Mouse (Mus musculus) layer of hippocampus, adult 11-12 months (tissue): ENCODE results near the gene Uhrf1.

ENCODE experiments used
- DNase-seq: peaks from one replicate; pipeline ENCODE4 v3.0.0; 2022; ENCODE audit warnings: low spot score

The Uhrf1 gene

DNA sequence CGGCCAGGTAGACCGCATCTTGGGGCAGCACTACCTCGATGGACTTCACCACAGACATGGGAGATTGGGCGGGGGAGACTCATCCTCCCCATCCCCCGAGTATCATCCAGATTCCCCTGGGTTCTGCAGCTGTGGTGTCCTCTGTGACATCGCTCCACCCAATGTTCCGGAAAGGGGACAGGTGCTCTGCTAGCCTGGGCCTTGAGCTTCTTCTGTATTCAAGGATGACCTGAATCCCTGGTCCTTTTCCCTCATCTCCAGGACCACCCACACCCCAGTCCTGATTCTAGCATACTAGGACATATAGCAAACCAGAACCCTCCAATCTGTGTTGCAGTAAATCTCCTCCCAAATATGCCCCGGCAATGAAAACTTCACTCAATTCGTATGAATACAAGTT lies 2.9 kb upstream of the Uhrf1 start, which contains the start of gene Arrdc5:
TSS of gene Arrdc5 (minus strand) at position 101 of the 400 bp plus-strand sequence.
- no peak for DNase-seq

DNA sequence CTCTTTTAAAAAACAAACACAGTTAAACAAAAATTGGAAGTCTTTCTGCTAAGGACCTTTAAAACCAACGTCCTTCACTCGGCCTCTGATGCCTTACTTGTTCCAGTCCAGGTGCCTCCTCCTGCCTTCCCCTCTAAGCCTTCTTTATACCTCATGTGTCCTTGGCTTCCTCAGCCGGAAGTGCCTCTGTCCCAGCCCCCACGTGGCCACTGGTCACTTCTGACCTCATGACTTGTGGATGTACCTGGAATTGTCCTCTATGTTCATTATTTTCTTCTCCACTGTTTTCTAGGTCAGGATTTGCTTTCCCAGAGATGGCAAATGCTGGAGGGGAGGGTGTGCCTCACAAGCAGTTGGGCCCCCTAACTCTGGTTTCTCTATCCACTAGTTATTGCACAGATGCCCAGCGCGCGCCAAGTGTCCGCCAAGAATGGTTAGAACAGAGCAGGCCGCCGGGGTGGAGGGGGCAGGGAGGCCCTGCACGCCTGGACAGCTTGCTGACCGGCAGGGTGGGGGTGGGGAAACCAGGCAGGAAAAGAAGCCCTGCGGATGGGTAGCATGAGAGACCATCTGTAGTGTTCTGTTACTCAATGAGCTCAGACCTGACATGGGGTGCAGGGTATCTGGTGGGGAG lies 641 bp upstream of the Uhrf1 start:
- no peak for DNase-seq

DNA sequence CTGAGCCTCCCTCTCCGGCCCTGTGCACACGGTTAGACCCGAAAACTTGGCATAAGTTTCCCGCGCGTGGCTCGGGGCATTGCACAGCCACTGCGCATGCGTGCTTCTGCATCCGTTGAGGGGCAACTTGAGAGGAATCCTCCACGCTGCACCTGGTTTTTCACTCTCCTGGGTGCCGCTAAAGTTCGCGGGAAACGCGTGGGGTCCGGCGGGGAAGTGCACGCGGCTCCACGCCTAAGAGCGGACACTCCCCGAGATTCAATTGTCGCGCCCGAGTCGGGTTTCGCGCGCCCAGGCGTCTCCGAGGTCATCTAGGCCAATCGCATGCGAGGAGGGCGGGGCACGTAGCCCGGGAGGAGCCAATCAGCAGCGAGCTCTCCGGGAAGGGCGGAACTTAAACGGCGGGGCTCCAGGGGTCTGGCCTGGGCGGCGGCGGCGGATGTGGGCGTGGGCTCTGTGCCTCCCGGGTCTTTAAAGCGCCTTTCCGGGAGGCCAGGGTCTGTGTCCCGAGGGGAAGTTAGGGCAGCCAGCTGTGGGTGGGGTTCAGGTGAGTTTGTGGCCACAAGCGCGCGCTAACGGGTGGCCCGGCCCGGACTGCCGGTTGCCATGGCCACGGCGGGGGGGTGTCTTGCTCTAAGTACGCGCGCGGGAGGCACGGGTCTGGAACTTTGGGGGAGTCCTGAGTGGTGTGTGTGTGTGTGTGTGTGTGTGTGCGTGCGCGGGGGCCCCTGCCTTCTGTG lies 896 bp downstream of the Uhrf1 start:
- DNase-seq = peak; percentile 95

DNA sequence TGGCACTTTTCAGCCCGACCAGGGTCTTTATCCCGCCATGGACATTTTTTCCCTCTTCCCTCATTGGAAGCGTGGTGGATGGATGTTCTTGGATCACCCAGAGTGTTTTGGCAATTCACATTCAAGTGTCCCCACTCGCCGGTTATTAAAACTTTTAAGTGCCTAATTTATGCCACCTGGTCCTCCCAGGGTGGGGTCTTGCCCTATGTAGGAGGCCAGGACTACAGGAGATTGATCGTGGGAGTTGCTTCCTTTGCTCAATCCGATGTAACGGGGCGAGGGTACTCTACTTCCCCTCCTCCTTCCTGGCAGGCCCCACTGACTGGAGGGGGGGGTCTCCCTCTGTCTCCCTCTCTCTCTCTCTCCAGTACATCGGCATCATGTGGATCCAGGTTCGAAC lies 1.6 kb downstream of the Uhrf1 start:
- no peak for DNase-seq

DNA sequence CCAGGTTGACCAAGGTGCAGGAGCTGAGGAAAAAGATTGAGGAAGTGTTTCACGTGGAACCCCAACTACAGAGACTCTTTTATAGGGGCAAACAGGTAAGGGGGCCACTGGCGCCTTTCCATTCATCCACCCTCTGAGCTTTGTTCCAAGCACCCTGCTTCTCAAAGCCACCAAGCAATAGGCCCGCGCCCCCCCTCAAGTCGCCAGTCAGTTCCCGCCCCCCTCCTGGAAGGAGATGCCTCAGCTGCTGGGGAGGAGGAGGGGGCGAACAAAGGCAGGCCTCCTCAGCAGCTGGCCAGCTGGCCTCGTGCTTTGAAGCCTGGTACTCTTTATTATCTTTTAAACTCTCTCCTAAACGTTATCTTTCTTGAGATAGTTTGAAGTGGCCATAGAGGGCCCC lies 2.0 kb downstream of the Uhrf1 start:
- no peak for DNase-seq

DNA sequence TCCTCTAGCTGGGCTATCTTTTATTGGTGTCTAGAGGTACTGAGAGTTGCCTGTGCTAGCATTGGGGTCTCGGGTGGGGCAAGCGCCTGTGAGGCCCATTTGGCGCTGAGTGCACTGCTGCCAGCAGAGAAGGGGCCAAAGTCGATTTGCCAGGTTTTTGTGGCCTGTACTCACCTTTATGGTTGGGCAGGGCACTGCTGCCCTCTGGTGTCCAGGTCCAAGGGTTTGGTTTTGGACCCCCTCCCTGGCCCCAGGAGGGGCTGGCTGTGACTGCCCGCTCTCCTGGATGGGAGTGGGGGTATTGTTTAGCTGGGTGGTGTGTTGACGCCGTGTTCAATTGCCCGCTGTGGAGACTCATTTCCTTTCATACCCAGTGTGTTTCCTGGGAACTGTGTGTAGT lies 2.7 kb downstream of the Uhrf1 start:
- no peak for DNase-seq

DNA sequence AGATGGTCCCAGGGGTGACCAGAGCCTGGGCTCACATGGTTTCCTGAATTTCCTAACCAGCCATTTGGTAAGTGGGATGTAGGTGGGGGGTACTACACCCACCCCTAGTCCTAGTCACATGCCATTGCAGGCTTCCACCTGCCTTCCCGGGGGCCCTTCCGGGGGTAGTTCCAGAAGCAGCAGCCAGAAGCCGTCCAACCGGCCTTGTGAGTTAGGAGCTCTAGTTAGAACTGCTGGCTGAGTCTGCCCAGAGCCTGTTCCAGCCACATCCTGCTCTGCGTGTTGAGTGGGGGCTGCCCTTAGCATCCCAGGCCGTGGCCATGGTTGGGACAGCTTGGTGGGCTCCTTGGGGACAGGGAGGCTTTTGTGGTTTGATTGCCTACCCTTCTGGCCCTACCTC lies 5.0 kb downstream of the Uhrf1 start:
- DNase-seq = no peak

DNA sequence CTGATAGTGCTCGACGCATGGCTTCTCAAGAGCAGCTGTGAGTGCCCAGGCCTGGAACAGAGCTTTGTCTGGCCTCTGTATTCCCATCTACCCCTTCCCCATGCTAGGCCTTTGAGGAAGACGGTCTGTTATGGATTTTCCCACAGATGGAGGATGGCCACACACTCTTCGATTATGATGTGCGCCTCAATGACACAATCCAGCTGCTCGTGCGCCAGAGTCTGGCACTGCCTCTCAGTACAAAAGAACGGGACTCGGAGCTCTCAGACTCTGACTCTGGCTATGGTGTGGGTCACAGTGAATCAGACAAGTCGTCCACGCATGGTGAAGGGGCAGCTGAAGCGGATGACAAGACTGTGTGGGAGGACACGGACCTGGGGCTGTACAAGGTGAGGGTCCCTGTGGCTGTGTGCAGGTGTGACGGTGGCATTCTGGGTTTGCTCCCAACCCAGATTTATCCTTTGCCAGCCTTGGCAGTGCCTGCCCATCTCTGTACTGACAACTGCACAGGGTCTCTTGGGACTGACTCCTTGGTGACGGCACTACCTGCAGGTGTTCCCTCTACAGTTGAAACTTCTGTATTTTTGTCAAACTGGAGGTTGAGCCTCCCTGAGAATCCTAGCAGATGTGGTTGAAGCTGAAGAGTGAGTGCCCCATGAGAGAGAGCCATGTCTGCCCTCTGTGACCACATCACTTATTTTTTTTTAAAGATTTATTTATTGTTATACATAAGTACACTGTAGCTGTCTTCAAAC lies 6.2 kb downstream of the Uhrf1 start:
- DNase-seq = no peak

DNA sequence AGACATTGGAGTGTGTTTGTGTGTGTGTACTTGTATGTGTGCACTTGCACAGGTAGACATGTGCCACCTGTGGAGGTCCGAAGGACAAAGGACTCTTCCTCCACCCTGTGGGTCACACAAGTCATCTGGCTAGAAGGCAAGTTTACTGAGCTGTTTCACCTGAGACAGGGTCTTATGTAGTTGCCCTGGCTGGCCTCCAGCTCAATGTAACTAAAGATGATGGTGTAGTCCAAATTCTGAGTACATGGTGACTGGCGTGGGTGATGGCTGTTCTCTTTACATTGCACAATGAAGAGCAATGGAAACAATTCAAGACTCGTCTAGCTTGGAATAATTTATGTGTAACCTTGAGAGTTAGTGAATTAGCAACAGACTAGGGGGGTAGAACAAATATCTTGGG lies 21.3 kb downstream of the Uhrf1 start:
- DNase-seq = no peak

DNA sequence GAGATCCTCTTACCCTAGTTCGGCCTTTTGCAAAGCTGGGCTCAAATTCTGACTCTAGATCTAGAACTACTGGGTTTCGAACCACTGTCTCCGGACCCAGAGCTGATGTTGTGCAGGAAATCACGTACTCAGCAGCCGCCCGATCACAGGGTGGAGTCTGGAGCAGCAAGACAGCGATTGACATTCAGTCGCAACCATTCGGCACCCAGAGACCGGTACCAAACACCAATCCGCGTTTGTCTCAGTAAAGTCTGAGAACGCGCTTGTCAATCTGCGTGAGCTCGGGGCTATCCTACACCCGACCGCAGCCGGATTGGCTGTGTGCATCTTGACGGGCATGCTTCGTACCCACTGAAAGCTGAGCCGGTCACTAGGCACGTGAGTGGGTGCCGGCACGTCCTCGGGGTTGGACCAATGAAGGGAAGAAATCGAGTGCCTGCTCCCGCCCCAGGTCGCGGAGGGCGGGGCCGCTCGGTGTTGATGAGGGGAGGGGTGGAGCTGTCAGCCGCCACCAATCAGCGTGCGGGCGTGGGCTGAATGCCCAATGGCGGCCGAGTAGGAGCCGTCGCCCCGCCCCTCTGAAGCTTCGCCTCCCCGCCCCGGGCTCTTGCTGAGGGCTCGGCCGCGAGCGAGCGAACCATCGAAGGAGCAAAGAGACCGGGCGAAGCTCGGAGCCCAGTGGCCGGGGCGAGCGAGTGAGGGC lies 22.5 kb downstream of the Uhrf1 start, which contains the start of gene Kdm4b:
TSS of gene Kdm4b (plus strand) at position 613 of the 703 bp plus-strand sequence.
- DNase-seq = peak; percentile 99

DNA sequence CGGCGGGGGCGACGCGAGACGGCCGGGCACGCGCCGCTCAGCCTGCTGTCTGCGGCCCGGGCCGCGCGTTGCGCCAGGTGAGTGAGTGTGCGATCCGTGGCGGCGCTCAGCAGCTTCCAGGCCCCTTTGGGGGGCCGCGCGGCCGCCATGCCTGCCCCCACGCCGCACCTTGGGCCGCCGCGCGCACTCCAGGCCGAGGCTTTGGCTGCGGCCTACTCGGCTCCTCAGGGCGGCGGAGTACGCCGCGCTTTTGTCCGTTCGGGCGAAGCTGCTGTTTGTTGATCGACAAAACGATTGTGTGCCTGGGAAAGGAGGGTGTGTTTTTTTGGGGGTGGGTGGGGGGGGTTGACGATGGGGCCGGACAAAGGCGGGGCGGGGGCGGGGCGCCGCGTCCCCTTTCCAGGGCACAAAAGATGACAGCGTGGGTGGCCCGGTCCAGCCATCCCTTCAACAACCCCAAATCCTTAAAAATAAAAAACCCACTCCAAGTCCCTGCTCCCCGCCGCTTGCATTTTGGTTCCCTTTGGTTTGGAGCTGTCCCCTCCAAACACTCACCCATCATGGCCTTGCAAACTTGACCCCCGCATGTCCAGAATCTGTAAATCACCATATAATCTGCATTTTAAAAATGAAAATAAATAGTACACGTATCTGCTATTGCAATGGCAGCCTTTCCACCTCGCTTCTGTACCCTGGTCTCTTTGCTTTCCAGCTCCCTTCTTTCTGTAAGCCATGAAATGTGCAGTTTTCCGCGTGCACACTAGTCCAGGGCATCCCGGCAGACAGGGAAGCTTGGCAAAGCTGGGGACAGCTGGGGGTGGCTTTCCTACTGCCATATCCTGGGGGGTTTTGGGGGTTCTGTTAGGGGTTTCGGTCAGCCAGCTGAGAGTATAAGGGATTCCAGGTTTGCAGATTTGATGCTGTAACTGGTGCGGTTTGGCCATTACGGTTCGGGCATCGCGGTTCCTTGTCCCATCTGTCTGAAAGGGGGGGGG lies 23.3 kb downstream of the Uhrf1 start:
- no peak for DNase-seq

DNA sequence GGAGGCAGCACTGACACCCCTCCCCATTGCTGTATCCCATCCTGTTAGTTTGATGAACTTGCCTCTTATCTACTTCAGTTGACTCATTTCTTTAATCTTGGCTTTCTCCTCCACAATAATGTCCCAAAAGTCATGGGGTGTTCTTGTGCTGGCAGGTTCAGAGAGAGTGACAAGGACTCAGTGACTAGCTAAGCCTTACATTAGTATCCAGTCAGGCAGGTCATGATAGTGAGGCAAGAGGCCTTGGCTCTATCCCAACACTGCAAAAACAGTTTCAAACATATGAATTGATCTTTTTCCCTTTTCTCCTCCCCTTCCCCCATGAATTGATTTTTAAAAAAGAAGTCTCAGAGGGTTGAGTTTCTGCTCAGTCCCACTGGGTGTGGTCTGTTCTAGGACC lies 26.1 kb downstream of the Uhrf1 start:
- no peak for DNase-seq

DNA sequence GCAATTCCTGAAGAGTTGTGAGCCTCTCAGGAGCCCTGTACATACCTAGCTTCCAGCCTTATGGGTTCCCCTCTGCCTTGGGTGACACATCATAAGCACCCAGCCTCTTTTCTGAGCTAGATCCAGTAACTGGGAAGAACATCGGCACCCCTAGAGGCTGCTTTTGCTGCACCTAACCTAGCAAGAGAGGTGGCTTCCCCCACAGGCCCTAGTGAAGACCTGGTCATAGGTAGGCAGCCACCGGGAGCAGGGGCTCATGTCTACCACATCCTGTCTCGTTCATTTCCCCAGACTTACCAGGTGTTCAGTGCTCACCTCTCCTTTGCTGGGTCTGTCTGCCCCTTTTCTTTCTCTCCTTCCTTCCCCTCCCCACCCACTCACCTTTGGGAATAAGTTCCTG lies 27.2 kb downstream of the Uhrf1 start:
- DNase-seq = no peak

DNA sequence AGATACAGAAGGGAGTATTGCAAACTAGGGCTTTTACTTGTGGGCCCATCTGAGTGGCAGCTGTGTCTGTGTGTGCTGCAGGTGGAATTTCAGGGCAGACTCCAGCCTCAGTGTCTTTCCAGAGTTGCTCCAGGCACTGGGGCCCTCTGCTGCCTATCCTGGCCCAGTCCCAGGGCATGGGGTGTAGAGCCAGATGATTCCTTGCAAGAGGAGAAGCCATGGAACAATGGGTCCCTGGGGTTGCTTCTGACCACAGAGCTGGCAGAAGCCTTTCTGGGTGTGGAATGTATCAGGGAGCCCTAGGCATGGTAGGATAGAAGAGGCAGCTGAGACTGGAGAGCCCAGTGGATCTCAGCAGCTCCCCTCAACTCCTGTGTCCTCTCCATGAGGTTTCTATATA lies 28.1 kb downstream of the Uhrf1 start:
- no peak for DNase-seq

DNA sequence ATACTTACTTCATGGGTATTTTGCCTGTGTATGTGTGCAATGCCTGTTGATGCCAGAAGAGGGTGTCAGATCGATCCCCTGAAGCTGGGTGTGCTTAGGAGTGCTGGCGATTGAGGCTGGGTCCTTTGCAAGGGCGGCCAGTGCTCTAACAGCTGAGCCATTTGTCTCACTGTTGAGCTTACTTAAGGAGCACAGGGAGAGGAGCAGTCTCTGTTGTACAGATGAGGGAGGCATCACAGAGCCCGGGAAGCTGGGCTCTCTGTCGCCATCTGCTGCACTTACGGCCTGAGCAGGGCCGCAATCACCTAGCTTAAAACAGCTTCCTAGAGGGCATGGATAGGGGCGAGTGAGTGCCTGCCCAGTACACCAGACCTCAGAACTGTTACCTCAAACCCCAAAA lies 29.9 kb downstream of the Uhrf1 start:
- no peak for DNase-seq

DNA sequence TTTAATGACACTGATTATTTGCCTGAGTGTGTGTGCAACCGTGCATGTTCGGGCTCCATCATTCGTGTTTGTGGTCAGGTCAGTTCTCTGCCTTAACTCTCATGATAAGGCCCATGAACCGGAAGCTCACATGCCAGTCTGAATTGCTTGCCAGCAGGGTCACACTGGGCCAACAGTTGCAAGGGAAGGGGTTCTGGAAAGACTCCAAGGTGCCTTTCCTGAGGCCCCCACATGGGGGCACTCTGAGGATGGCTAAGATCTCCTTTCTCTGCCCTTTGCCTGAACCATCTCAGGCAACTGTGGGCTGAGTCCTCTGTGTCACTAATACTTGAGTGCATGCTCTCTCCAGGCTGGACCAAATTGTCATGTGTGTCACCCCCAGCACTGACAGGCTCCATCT lies 34.1 kb downstream of the Uhrf1 start:
- peak; percentile 72 for DNase-seq

DNA sequence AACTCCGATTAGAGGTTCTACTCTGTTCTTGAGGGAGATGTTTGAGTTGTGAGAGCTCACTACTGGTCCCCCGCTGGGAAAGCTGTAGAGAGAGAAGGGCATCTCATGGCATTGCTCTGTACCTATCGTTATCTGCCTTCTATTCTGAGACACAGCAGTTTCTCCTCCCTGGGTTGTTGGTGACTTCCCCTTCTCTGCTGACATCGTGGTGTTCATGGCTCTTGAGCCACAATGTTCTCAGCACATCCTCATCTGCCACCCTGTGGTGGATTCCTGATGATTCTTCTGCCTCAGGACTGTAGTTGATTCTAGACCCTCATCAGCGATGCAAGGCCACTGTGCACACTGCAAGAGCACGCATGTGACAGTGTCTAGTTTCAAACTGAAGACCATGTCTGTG lies 34.7 kb downstream of the Uhrf1 start:
- DNase-seq = no peak

DNA sequence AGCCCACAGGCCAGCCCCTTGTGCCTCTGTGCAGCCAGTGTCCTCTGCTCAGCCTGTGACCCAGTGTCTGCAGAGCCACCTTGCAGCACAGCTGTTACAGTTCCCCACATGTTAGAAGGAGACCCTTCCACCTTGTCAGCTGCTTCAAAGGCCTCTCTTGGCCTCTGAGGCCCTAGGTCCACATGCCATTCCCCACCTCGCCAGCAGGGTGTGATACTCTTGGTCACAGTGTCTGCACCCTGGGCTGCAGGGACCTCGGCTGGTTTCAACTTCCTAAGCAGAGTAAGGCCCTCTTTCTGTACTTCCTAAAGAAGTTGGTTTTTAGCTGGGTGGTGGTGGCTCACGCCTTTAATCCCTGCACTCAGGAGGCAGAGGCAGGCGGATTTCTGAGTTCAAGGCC lies 35.8 kb downstream of the Uhrf1 start:
- DNase-seq = no peak

DNA sequence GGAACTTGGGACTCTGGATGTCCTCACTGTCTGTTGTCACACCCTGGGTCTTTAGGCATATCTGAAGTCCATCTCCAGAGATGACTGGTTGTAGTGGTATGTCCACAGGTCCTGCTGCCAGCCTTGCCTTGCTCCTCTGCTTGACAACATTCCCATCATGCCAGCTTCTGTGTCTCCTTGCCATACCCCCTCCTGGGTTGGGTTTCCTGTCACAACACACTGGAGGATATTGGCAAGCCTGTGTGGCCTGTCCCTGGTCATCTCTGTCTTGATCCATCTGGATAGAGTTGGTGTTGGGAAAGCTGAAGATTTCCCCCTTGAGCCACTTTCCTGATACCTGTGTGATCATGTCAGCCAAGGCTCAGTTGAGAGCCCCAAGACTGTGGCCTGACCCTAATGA lies 37.6 kb downstream of the Uhrf1 start:
- DNase-seq = no peak

DNA sequence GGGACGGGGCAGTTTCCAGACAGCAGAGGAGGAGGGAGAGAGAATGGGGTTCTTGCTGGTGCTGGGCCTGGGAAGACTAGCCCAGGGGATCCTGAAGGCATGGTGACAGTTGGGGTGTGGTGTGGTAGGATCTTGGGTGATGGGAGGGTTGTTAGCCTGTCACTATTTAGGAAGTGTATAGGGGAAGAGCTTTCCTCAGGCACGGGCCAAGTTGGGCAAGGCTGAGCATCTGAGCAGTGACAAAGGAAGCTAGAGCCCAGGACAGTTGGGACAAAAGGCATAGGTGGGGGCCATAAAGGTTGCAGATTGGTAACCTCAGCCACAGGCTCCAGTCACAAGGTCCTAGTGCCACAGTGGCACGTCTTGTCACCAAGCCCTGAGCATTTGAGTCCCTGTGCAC lies 40.3 kb downstream of the Uhrf1 start:
- no peak for DNase-seq

DNA sequence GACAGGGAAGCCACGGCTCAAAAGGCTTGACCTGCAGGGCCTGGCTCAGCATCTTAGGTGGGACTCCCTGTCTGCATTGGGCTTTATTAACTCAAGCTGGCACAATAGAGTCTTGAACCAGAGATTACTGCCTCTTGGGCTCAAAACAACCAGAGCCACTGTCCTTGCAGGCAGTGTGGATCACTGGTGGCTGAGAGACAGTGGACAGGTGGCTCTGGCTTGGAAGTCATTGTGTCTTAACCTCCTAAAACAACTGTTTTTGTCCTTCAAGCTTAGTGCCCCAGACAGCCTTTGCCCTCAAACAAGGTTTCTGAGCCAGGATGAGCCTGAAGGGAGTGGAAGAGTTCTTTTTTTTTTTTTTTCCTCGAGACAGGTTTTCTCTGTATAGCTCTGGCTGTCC lies 42.2 kb downstream of the Uhrf1 start:
- no peak for DNase-seq
